Mouse (Mus musculus) forebrain, embryonic 15.5 days (tissue): ENCODE results near the gene Wdr34. TPM values are rescaled to one million over a fixed set of nuclear protein-coding genes. Genes with fewer than 3 reads are reported as not detected.

Source experiments
- ATAC-seq: fragments of 200-750 bp; cut with Nextera tagmentation; replicated peaks from 2 replicates; pipeline ENCODE4 v1.8.0; 2017; ENCODE audit warnings: mild to moderate bottlenecking, moderate TSS enrichment, moderate library complexity
- H3K27ac ChIP-seq: fragments of 300-500 bp; sonication (generic); replicated peaks from 2 replicates; pipeline ENCODE4 v1.5.1; 2015; ENCODE audit warnings: mild to moderate bottlenecking, inconsistent platforms
- H3K27me3 ChIP-seq: fragments of 300-500 bp; sonication (generic); 2 replicates; pipeline ENCODE4 v1.6.1; 2015; ENCODE audit warnings: inconsistent platforms
- H3K36me3 ChIP-seq: fragments of 300-500 bp; sonication (generic); 2 replicates; pipeline ENCODE4 v1.6.1; 2015; ENCODE audit warnings: mild to moderate bottlenecking, inconsistent platforms
- H3K4me1 ChIP-seq: fragments of 300-500 bp; sonication (generic); 2 replicates; pipeline ENCODE4 v1.6.1; 2015; ENCODE audit warnings: inconsistent platforms
- H3K4me2 ChIP-seq: fragments of 300-500 bp; sonication (generic); replicated peaks from 2 replicates; pipeline ENCODE4 v1.6.1; 2015; ENCODE audit warnings: mild to moderate bottlenecking, inconsistent platforms
- H3K4me3 ChIP-seq: fragments of 300-500 bp; sonication (generic); 2 replicates; pipeline ENCODE4 v1.5.1; 2015; ENCODE audit warnings: mild to moderate bottlenecking, inconsistent platforms
- H3K9ac ChIP-seq: fragments of 300-500 bp; sonication (generic); replicated peaks from 2 replicates; pipeline ENCODE4 v1.6.1; 2015; ENCODE audit warnings: mild to moderate bottlenecking, inconsistent platforms
- H3K9me3 ChIP-seq: fragments of 300-500 bp; sonication (generic); 2 replicates; pipeline ENCODE4 v1.6.1; 2016; ENCODE audit warnings: inconsistent platforms
- WGBS: fragments of 180-500 bp; shearing (Covaris S2); methylation state at CpG from one replicate; pipeline ENCODE4 v1.1.7; 2015; ENCODE audit warnings: mixed read lengths; 5-methylcytosine and 5-hydroxymethylcytosine counted together
- polyA plus RNA-seq: library from polyadenylated mRNA; unstranded; fragments of >200 nt; fragmentation: Nextera tagmentation; extraction: Ambion mirVana; gene quantifications from 2 replicates; pipeline ENCODE4 v1.2.1, GENCODE M21; 2015

The Wdr34 gene
- polyA plus RNA-seq, 1 experiment from 2014 or later, result 76.2 TPM

GRCm38 (mm10) chr2:30047127-30047526 lies 1.6 kb downstream of the Wdr34 start:
- peaks cover 14% of the 10 kb centered on the region for H3K4me1 ChIP-seq
- no peaks in the 10 kb centered on the region for H3K9me3 ChIP-seq
- H3K9ac ChIP-seq, result no peak overlapping the region
- no peak overlapping the region for H3K27ac ChIP-seq
- 95% methylated on average over 6 of the region's 6 CpGs for WGBS
- H3K4me3 ChIP-seq, result no peak overlapping the region
- no peaks in the 10 kb centered on the region; the same call in 1 of the 2 replicates for H3K36me3 ChIP-seq
- no peaks in the 10 kb centered on the region for H3K27me3 ChIP-seq
- no peak for ATAC-seq
- no peak overlapping the region for H3K4me2 ChIP-seq

DNA sequence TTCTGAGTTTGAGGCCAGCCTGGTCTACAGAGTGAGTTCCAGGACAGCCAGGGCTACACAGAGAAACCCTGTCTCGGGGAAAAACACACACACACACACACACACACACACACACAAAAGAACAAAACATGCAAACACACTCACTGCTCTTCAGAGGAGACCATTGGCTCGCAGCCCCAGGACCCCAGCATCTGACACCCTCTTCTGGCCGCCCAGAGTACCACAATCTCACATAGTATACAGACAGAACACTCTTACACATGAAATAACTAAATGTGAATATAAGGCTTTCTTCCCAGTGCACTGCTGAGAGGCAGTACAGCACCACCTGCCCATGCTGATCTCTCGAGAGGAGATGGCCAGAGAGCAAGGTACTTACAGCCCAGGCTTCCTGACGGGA lies 4.1 kb downstream of the Wdr34 start:
- H3K27ac ChIP-seq, result no peak overlapping the region

DNA sequence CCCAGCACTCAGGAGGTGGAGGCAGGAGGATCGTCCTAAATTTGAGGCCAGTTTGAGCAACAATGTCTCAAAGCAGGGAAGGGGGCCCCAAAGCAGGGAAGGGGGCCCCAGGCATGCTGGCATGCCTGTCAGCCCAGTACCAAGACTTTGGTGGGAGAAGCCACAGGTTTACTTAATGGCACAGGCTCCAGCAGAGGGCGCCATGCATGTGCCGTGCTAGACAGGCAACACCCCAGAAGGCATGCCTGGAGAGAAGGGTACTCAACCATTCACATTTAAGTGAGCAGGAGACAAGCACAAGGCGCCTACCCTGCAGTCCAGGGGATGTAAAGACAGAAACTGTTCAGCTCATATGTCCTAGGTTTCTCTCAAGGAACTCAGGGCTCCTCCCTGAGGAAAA lies 6.2 kb downstream of the Wdr34 start:
- Histone ChIP-seq H3K9ac (no peak overlapping the region), H3K4me1 (peaks cover 5% of the 10 kb centered on the region), H3K4me3 (no peak overlapping the region), H3K27me3 (no peaks in the 10 kb centered on the region), H3K27ac (no peak overlapping the region), H3K36me3 (peaks cover 12% of the 10 kb centered on the region), H3K4me2 (no peak overlapping the region), H3K9me3 (no peaks in the 10 kb centered on the region)
- peak; percentile 60; the same call in 1 of the 2 replicates for ATAC-seq
- WGBS, result 11% methylated on average over 4 of the region's 4 CpGs

More for the DNA sequence above, 4.1 kb downstream of the Wdr34 start:
- Histone ChIP-seq H3K9ac (no peak overlapping the region), H3K27me3 (no peaks in the 10 kb centered on the region), H3K4me2 (no peak overlapping the region), H3K36me3 (peaks cover 2% of the 10 kb centered on the region; the same call in 1 of the 2 replicates), H3K4me1 (peaks cover 14% of the 10 kb centered on the region), H3K4me3 (no peak overlapping the region), H3K9me3 (no peaks in the 10 kb centered on the region)
- ATAC-seq, result no peak
- 90% methylated on average over 5 of the region's 5 CpGs for WGBS

GRCm38 (mm10) chr2:30039687-30040086 lies 9.0 kb downstream of the Wdr34 start:
- Histone ChIP-seq H3K9me3 (no peaks in the 10 kb centered on the region), H3K36me3 (peaks cover 14% of the 10 kb centered on the region), H3K4me3 (no peak overlapping the region)

DNA sequence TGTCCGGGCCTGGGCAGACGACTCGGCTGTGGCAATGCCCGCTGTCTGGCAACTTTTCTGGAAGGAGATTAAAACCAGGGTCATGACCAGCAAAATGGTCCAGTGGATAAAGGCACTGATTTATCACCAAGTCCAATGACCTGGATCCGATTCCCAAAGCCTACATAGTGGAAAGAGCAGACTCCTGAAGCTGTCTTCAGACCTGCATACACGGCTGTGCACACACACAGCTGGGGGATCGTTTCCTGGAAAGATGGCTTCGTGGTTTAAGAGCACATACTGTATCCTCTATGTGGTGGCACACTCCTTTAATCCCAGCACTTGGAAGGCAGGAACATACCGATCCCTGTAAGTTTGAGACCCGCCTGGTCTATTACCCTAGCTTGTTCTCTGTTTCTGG lies 10.3 kb downstream of the Wdr34 start:
- Histone ChIP-seq H3K4me3 (no peak overlapping the region), H3K27ac (no peak overlapping the region), H3K4me2 (no peak overlapping the region), H3K9me3 (no peaks in the 10 kb centered on the region), H3K9ac (no peak overlapping the region), H3K4me1 (0 out of 2 replicates have a peak, but pooled peaks cover 4% of the 10 kb centered on the region), H3K27me3 (no peaks in the 10 kb centered on the region), H3K36me3 (peaks cover 16% of the 10 kb centered on the region)
- 97% methylated on average over 10 of the region's 10 CpGs for WGBS
- ATAC-seq, result no peak

More at GRCm38 (mm10) chr2:30039687-30040086, 9.0 kb downstream of the Wdr34 start:
- H3K4me1 ChIP-seq, result 0 out of 2 replicates have a peak, but pooled peaks cover 4% of the 10 kb centered on the region
- H3K27ac ChIP-seq, result no peak overlapping the region
- no peak for ATAC-seq
- H3K4me2 ChIP-seq, result no peak overlapping the region
- no peaks in the 10 kb centered on the region for H3K27me3 ChIP-seq
- H3K9ac ChIP-seq, result no peak overlapping the region

DNA sequence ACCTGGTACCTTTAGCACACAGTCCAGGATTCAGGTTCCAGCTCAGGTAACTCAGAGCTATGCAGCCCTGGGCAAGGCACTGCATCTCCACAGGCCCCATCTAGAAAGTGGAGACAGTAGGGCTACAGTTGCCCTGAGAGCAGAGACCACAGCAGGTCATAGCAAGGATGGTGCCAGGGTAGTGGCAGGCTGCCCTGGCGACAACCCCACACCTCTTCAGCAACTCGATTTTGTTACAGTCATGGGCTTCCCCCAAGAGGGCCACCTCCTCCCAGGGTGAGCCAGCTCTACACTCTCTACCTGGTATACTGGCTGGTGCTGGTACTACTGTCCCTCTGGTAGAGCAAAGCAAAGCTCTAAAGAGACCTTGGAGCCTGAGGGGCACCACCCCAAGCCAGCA lies 10.9 kb downstream of the Wdr34 start:
- H3K36me3 ChIP-seq, result peaks cover 22% of the 10 kb centered on the region
- 0 out of 2 replicates have a peak, but pooled peaks cover 4% of the 10 kb centered on the region for H3K4me1 ChIP-seq
- no peak overlapping the region for H3K9ac ChIP-seq
- no peaks in the 10 kb centered on the region for H3K27me3 ChIP-seq
- H3K4me2 ChIP-seq, result no peak overlapping the region
- no peak overlapping the region for H3K27ac ChIP-seq
- no peak for ATAC-seq
- no peak overlapping the region for H3K4me3 ChIP-seq
- WGBS, result 97% methylated on average over 2 of the region's 2 CpGs
- no peaks in the 10 kb centered on the region for H3K9me3 ChIP-seq

- Histone ChIP-seq H3K4me1 (no peaks in the 10 kb centered on the region), H3K9ac (no peak overlapping the region), H3K9me3 (no peaks in the 10 kb centered on the region), H3K4me2 (no peak overlapping the region), H3K4me3 (no peak overlapping the region), H3K27ac (no peak overlapping the region), H3K36me3 (peaks cover 63% of the 10 kb centered on the region), H3K27me3 (no peaks in the 10 kb centered on the region)
- no peak for ATAC-seq
- WGBS, result 80% methylated on average over 6 of the region's 6 CpGs
These were observed 15.7 kb downstream of the Wdr34 start for GRCm38 (mm10) chr2:30032957-30033356.

DNA sequence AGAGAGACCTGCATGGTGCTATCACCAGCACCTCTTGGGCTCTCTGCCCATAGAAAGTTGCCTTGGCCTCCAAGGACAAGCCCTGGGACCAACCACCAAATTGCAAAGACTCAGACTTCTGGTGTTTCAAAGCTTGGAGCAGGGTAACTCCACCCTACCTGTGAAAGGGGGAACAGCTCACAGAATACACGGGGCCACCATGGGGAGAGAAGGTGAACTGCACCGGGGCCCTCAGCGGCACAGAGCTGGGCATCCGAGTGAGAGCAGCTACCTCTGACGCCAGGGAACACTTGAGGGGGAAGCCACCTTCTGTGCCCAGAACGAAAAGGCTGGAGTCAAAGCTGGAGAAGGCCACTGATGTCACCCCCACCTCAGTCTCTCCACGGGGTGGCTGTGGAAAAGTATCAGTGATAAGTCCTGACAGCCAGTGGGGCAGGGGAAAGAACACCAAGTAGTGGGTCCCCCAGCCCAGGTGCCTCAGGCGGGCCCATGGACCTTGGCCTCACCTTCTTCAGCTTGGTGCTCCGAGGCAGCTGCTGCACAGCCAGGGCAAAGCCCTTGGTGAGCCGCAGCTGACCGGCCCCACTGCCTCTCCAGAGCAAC lies 16.3 kb downstream of the Wdr34 start:
- Histone ChIP-seq H3K27me3 (no peaks in the 10 kb centered on the region), H3K4me2 (no peak overlapping the region), H3K4me3 (no peak overlapping the region), H3K27ac (no peak overlapping the region), H3K4me1 (no peaks in the 10 kb centered on the region), H3K9me3 (no peaks in the 10 kb centered on the region), H3K36me3 (peaks cover 63% of the 10 kb centered on the region), H3K9ac (no peak overlapping the region)
- ATAC-seq, result no peak
- WGBS, result 60% methylated on average over 11 of the region's 11 CpGs

- Histone ChIP-seq H3K27ac (no peak overlapping the region), H3K9me3 (no peaks in the 10 kb centered on the region), H3K4me2 (no peak overlapping the region), H3K4me1 (no peaks in the 10 kb centered on the region), H3K27me3 (no peaks in the 10 kb centered on the region), H3K9ac (no peak overlapping the region), H3K4me3 (no peak overlapping the region), H3K36me3 (peaks cover 100% of the 10 kb centered on the region)
- 89% methylated on average over 5 of the region's 5 CpGs for WGBS
- no peak for ATAC-seq
These were observed 21.7 kb downstream of the Wdr34 start for GRCm38 (mm10) chr2:30026997-30027396.

GRCm38 (mm10) chr2:30025454-30025853 lies 23.2 kb downstream of the Wdr34 start:
- H3K36me3 ChIP-seq, result peaks cover 100% of the 10 kb centered on the region
- no peaks in the 10 kb centered on the region for H3K9me3 ChIP-seq
- H3K9ac ChIP-seq, result no peak overlapping the region
- H3K4me1 ChIP-seq, result no peaks in the 10 kb centered on the region
- H3K27ac ChIP-seq, result no peak overlapping the region
- ATAC-seq, result no peak
- H3K4me3 ChIP-seq, result no peak overlapping the region
- WGBS, result 91% methylated on average over 4 of the region's 4 CpGs
- no peaks in the 10 kb centered on the region for H3K27me3 ChIP-seq
- no peak overlapping the region for H3K4me2 ChIP-seq

GRCm38 (mm10) chr2:30014326-30014966 lies 34.2 kb downstream of the Wdr34 start:
- Histone ChIP-seq H3K27me3 (no peaks in the 10 kb centered on the region), H3K9me3 (no peaks in the 10 kb centered on the region), H3K36me3 (peaks cover 99% of the 10 kb centered on the region), H3K4me3 (no peak overlapping the region), H3K27ac (no peak overlapping the region), H3K4me2 (no peak overlapping the region), H3K9ac (no peak overlapping the region), H3K4me1 (no peaks in the 10 kb centered on the region)
- 86% methylated on average over 11 of the region's 11 CpGs for WGBS
- no peak for ATAC-seq

DNA sequence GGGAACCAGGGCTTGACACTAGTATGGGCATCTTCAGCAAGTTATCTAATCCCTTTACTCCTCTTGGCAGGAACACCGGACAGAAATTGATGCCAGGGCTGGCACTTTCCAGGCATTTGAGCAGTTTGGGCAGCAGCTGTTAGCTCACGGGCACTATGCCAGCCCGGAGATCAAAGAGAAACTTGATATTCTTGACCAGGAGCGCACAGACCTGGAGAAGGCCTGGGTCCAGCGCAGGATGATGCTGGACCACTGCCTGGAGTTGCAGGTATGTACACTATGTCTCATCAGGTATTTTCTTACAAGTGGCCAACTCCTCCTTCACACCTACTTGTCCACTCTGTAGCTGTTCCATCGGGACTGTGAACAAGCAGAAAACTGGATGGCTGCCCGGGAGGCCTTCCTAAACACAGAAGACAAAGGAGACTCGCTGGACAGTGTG lies 37.8 kb downstream of the Wdr34 start:
- H3K4me1 ChIP-seq, result no peaks in the 10 kb centered on the region
- H3K36me3 ChIP-seq, result peaks cover 100% of the 10 kb centered on the region
- H3K9me3 ChIP-seq, result no peaks in the 10 kb centered on the region
- H3K9ac ChIP-seq, result no peak overlapping the region
- H3K27ac ChIP-seq, result no peak overlapping the region
- no peak overlapping the region for H3K4me2 ChIP-seq
- no peaks in the 10 kb centered on the region for H3K27me3 ChIP-seq
- no peak for ATAC-seq
- no peak overlapping the region for H3K4me3 ChIP-seq
- WGBS, result 77% methylated on average over 8 of the region's 8 CpGs
